Mouse (Mus musculus): ENCODE measurements around the gene Dera.
"Not testable (repeated sequence)": the region's sequence is repeated elsewhere in the genome, so short reads cannot be mapped to it uniquely, and the experiment has no call there.

Gene Dera

DNA sequence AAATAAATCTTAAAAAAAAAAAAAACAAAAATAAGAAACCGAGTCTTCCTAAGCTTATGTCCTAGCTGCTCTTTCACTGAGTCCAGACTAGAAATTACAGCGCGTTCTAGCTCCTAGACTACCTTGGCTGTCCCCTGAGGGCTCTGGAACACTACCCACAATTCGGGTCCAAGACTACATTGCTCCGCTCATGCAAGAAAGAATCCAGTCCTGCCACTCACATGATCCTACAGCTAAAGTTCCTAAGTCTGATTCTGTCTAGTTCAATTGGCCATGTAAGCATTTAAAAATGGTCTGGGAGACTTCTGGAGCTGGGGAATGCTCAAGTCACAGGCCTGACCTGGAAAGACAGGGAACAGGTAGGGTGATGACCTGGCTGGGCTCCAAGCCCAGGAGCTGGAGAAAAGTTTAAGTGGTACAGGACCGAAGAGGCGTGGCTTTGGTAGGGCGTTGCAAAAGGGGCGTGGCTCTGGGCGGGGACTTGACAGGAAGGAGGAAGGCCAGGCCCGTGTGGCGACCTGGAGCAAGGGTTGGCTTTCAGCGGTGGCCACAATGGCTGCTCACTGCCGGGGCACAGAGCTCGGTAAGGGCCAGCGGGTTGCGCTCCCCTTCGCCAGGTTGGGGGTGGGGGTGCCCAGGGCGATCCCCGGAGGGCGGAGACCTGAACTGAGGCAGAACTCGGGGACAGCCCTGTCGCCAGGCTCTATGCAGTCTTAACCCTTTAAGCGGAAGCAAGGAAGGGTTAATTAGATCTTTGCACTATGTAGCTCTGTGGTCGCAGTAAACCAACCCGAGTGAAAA, at the start of gene Dera:
Dera (plus strand) TSS at position 491 of the 801 bp plus-strand sequence.
- DNase-seq (ENCODE audit: low read depth, low spot score): peak; percentile 63

- DNase-seq (ENCODE audit: low read depth, low spot score): no peak
Observed at GRCm38 (mm10) chr6:137706209-137706608, 48.1 kb upstream of the Dera start.

GRCm38 (mm10) chr6:137708726-137709405, 45.5 kb upstream of the Dera start:
- DNase-seq (ENCODE audit: low read depth, low spot score): not testable (repeated sequence)

GRCm38 (mm10) chr6:137710179-137711037, 43.9 kb upstream of the Dera start:
- peak; percentile 61 for DNase-seq (ENCODE audit: low read depth, low spot score)

GRCm38 (mm10) chr6:137712654-137713309, 41.6 kb upstream of the Dera start:
- no peak for DNase-seq (ENCODE audit: low read depth, low spot score)

- no peak for DNase-seq (ENCODE audit: low read depth, low spot score)
Observed at GRCm38 (mm10) chr6:137713310-137713664, 41.1 kb upstream of the Dera start.

GRCm38 (mm10) chr6:137716802-137717201, 37.5 kb upstream of the Dera start:
- DNase-seq (ENCODE audit: low read depth, low spot score): no peak

- DNase-seq (ENCODE audit: low read depth, low spot score): no peak
Observed at GRCm38 (mm10) chr6:137722220-137722931, 32.0 kb upstream of the Dera start.

GRCm38 (mm10) chr6:137723898-137724297, 30.4 kb upstream of the Dera start:
- peak; percentile 56 for DNase-seq (ENCODE audit: low read depth, low spot score)

DNA sequence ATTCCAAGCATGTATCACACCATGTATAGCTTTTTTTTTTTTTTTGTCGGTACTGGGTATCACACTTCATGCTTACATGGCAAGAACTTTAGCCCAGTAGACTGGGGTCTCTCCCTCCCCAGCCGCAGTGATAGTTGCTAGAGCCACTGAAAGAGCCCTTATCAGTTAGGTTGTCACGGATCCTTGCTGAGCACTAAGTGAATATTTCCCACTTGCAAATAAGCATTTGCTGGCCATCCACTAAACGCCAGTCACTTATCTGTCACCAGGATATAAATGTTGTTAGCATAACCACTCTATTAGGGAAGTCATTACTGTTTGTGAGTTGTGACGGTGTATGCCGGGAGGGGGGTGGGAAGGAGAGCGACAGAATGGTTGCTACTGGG, 19.9 kb upstream of the Dera start:
- DNase-seq (ENCODE audit: low read depth, low spot score): no peak

DNA sequence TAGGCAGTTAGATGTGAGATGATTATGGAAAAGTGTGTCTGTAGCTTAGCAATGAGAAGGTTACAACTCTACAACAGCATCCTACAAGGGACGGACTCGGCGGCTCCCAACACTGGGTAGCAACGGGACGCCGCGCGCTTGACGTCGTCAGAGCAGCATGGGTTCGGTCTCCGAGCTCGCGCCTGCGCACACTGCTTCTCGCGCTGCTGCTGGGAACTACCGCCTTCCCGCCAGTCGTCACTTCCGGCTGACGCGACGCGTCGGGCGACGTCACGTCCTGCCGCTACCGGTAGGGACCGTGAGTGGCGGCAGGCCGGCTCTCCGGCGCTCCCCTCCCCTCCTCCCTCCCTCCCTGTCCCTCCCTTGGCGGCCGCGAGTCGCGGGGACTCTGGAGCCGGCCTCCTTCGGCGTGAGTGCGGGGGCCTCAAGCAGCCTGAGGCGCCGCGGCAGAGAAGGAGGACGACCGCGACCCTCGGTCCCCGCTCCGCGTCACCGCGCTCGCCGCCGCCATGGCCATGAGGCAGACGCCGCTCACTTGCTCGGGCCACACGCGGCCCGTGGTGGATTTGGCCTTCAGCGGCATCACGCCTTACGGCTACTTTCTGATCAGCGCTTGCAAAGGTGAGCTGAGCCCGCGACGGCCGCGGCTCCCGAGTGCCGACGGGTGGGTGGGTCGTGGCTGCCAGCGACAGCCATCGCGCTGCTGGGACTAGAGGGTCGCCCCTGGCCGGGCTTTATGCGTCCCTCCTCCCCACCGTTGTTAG, 19.3 kb upstream of the Dera start, which contains the start of gene Strap:
Strap (plus strand) TSS at position 233 of the 764 bp plus-strand sequence.
- DNase-seq (ENCODE audit: low read depth, low spot score): peak; percentile 98

DNA sequence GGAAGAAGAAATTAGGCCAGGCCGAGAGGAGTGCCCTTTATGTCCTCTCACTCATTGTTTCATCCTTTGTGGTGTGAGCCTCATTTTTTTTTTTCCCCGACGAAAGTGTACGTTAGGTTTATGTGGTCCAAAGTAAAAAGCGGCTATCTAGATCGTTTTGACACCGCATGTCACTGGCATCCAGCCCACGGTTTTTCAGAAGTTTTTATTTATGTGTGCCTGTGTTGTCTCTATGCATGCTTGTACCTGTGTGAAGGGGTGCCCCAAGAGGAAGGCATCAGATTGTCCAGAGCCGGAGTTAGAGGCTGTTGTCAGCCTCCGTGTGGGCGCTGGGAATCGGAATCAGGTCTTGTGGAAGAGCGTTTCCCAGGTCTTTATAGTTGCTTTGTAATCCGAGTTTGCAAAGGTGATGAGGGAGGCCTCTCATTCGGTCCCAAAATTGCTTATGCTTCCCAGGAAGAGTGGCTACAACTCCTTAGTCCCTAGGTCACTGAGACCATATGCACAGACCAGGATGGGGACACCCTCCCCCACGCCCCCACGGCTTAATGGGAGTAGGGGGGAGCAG, 18.6 kb upstream of the Dera start:
- DNase-seq (ENCODE audit: low read depth, low spot score): no peak

DNA sequence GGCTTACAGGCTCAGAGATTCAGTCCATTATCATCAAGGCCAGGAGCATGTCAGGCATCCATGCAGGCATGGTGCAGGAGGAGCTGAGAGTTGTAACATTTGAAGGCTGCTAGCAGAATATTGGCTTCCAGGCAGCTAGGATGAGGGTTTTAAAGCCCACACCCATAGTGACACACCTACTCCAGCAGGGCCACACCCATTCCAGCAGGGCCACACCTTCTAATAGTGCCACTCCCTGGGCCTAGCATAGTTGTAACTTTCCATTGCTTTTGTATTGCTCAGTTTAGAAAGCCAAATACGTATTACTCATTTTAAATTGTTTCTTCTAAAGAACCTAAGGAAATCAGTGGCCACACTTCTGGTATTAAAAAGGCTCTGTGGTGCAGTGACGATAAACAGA, 13.4 kb upstream of the Dera start:
- DNase-seq (ENCODE audit: low read depth, low spot score): no peak

- no peak for DNase-seq (ENCODE audit: low read depth, low spot score)
Observed at GRCm38 (mm10) chr6:137744700-137745099, 9.6 kb upstream of the Dera start.

GRCm38 (mm10) chr6:137747174-137747928, 7.0 kb upstream of the Dera start:
- DNase-seq (ENCODE audit: low read depth, low spot score): no peak

GRCm38 (mm10) chr6:137751551-137752274, 2.6 kb upstream of the Dera start:
- no peak for DNase-seq (ENCODE audit: low read depth, low spot score)

- no peak for DNase-seq (ENCODE audit: low read depth, low spot score)
Observed at GRCm38 (mm10) chr6:137752275-137752655, 2.1 kb upstream of the Dera start.

DNA sequence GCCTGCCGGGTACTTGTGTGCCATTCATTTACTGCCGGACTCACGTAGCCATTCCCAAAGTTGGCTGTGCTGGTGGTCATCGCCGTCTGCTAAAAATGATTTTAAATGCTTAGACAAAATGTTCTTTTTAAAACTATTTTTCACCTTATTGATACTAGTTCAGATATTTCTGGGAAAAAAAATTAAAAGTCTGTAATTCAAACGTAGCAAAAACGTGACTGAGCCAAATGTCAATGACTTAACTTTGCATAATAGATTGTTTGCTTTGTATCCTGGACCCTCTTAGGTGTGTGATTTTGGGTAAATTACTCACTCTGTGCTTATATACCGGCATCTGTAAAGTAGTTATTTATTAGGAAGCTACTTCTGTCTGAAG, 499 bp downstream of the Dera start:
- no peak for DNase-seq (ENCODE audit: low read depth, low spot score)

- DNase-seq (ENCODE audit: low read depth, low spot score): no peak
Observed at GRCm38 (mm10) chr6:137756310-137756709, 2.0 kb downstream of the Dera start.
